Mouse (Mus musculus) c-Kit-negative CD71-positive TER-119-positive erythroid progenitor cells, embryonic 14.5 days (primary cell): ENCODE data around the gene Olfr1535.

Source experiments
- DNase-seq: peaks from one replicate; pipeline ENCODE4 v3.0.0-alpha.2; 2013; ENCODE audit warnings: low read depth, low spot score

The Olfr1535 gene

DNA sequence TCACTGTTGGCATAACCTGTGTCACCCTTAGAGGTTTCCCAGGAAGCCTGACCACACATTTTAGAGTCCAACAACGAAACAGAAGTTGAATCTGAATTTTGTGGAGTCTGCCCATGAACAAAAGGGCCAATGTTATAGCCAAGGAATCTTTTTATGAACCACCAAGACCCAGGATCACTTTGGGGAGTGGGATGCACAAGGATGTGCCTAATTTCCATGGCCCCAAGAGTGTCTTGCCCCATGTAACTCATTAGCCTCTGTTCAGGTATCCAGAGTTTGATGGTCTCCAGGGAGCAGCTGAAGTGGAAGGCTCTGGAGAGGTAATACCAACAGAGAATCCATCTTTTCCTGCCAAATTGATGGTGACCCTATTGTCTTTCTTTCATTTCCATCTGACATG lies at the start of gene Olfr1535:
Olfr1535 (minus strand) TSS at position 101 of the 400 bp plus-strand sequence.
- no peak for DNase-seq

DNA sequence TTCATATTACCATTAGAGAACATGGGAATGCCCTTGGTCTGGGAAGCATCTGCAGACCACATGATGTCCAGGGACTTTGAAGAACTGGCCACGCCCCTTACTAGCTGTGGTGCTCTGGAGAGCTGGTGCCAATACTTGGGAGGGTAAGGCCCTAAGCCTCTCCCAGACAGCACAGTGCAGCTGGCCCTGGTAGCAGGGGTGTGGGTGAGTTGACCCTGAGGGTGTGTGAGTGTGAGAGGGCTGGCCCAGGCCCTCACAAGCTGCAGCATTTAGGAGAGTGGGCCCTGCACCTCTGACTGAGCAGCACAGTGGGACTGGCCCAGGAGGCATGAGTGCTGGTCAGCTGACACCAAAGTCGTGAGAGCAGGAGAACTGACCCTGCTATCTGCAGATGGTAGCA lies 31.9 kb upstream of the Olfr1535 start:
- DNase-seq: no peak

DNA sequence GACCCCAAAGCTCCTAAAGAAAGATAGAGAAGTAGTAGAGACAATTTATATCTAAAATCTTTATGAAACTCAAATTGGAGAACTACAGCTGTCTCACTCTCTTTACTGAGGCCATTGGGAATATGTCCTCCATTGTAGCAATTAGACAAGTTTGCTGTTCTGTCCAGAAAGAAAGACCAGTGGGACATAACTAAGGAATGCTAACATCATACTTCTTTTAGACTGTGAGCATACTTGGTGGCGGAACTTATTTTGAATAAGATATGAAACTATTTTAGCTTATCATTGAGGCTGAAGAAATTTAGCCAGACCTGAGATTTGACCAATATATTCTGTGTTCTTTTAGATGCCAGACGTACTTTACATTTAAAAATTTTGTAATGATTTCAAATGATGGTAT lies 22.0 kb upstream of the Olfr1535 start, which contains the start of gene Olfr1364:
Olfr1364 (minus strand) TSS at position 101 of the 400 bp plus-strand sequence.
- DNase-seq: no peak

DNA sequence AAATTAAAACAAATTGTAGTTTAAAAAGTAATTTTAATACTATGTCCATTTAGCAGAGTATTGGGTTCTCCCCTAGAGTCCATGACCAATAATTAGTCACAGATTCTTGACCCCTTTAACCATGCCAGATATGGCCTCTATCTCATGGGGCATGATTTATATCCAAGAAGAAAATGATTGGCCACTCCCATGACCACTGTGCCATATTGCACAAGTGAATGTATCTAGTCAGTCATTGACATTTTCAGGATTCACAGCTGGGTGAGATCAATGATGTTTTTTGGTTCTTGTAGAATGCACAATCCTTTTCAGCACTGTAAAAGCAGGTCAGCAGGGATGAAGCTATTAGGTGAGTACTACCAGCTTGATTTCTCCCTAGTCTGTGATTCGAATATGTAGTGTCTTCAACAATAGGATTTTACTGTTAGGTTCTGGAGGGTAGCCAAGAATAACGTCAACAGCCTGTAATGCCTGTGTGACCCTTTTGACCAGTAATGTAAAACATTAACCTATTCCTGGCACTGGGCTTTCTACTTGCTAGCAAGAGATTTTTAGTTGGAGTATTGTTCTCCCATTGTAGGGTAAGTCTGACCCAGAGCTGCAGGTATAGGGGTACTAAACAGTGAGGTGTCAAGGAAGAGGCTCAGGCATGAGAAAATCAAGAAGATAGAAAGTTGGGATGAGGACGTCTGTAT lies 9.1 kb downstream of the Olfr1535 start:
- DNase-seq: no peak

DNA sequence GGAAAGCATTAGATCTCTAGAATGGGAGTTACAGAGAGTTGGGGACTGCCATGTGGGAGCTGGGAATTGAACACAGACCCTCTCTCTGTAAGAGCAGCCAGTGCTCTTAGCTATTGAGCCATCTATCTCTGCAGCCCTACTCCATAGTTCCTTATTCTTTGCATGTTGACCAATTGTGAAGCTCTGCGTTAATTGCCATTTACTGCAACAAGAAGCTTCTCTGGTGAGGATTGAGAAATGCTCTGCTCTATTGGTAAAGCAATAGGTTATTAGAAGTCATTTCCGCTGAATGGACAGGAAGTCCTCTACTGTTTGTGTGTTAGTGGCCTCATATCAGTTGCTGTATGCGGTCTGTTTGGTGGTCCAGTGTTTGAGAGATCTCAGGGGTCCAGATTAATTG lies 10.2 kb downstream of the Olfr1535 start:
- no peak for DNase-seq

DNA sequence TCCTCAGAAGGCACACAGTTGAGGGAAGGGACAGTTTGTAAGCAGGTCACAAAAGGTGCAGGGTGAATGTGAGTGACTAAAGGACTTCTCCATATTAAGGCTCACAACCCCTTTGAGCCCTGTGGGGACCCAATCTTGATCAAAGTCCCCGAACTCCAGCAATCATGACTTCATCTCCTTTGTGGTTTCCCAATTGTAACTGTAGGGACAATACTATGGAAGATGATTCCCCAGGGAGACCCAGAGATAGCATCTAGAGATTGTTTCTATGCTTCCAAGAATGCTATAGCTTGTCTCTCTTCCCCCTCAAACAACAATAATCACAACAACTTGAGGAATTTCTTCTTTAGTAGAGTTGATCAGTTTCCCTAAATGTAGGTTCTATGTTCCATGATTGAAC lies 17.0 kb downstream of the Olfr1535 start, which contains the start of gene Olfr1366:
Olfr1366 (minus strand) TSS at position 101 of the 400 bp plus-strand sequence.
- DNase-seq: no peak

DNA sequence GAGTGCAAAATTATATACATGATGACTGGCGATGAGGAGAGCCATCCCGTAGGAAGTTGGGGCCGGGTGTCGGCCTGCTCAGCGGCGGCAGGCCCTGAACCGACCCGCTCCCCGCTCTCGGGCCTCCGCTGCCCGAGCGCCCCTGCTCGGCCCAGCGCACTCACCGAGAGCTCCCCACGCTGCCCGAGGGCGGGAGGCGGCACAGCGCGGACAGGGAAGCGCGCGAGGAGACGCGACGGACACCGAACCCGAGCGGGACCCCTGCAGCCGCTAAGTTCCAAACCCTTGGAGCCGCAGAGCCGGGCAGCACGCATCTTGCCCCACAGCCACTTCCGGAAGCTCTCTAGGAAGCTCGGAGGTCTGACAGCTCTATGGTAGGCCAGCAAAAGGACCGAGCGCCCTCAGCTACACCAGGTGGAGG lies 28.9 kb downstream of the Olfr1535 start, which contains the start of gene Zkscan8:
Zkscan8 (minus strand) TSS at position 340 of the 421 bp plus-strand sequence.
- peak; percentile 63 for DNase-seq

DNA sequence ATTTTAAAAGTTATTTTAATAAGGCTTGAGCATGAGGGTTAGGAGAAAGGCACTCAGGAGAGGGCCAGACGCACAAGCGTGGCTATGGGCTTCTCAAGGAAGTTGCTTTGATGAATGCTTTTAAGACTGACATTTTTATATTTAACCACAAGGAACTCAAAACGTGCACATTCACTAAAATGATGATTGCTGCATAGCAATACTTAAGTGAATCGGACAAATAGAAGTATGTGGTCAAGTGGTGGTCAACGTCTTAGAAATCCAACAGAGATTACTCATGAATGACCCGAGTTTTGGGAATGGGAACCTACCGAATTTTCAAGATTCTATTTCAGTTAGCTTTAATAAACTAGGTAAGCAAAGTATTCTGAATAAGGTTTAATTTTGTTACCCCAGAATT lies 29.6 kb downstream of the Olfr1535 start:
- DNase-seq: no peak

DNA sequence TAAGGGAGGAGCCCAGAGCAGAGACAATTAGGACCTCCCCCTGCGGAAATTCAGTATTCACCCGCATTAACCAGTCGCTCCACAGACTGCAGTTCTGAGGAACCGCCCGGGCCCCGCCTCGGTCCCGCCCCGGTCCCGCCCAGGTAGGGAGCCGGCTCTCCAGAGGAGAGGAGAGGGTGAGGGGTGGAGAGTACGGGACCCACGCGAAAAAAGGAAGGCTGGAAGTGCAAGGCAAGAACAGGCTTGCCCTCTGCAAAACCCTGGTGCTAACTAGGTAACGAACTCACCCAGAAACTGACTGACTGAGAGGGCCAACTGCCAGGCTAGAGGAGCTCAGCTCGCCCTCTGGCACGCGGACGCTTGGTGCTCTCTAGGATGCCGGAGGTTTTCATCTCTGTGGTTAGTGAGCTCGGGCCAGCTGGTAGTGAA lies 53.5 kb downstream of the Olfr1535 start:
- DNase-seq: peak; percentile 79
